Mouse (Mus musculus) embryonic facial prominence, embryonic 13.5 days (tissue): ENCODE results near the gene Sgcb. TPM values are rescaled to one million over a fixed set of nuclear protein-coding genes. Genes with fewer than 3 reads are reported as not detected.

Experiments
- ATAC-seq: fragments of 200-750 bp; cut with Nextera tagmentation; 2 replicates; pipeline ENCODE4 v1.8.0; 2017; ENCODE audit warnings: low read depth; ENCODE audit not compliant: insufficient number of reproducible peaks, insufficient read depth, low FRiP score, low TSS enrichment
- H3K27ac ChIP-seq: fragments of 300-500 bp; sonication (generic); 2 replicates; pipeline ENCODE4 v1.5.1; 2015; ENCODE audit warnings: moderate library complexity, mild to moderate bottlenecking, inconsistent platforms
- H3K27me3 ChIP-seq: fragments of 300-500 bp; sonication (generic); 2 replicates; pipeline ENCODE4 v1.6.1; 2015; ENCODE audit warnings: mild to moderate bottlenecking, inconsistent platforms
- H3K36me3 ChIP-seq: fragments of 300-500 bp; sonication (generic); 2 replicates; pipeline ENCODE4 v1.6.1; 2015; ENCODE audit warnings: mild to moderate bottlenecking, inconsistent platforms
- H3K4me1 ChIP-seq: fragments of 300-500 bp; sonication (generic); 2 replicates; pipeline ENCODE4 v1.6.1; 2015; ENCODE audit warnings: inconsistent platforms
- H3K4me2 ChIP-seq: fragments of 300-500 bp; sonication (generic); 2 replicates; pipeline ENCODE4 v1.6.1; 2015; ENCODE audit warnings: moderate library complexity, mild to moderate bottlenecking, inconsistent platforms
- H3K4me3 ChIP-seq: fragments of 300-500 bp; sonication (generic); 2 replicates; pipeline ENCODE4 v1.5.1; 2015; ENCODE audit warnings: mild to moderate bottlenecking, inconsistent platforms
- H3K9ac ChIP-seq: fragments of 300-500 bp; sonication (generic); 2 replicates; pipeline ENCODE4 v1.6.1; 2015; ENCODE audit warnings: mild to moderate bottlenecking, inconsistent platforms
- H3K9me3 ChIP-seq: fragments of 300-500 bp; sonication (generic); 2 replicates; pipeline ENCODE4 v1.6.1; 2016; ENCODE audit warnings: inconsistent platforms
- WGBS: fragments of 180-500 bp; shearing (Covaris S2); methylation state at CpG from one replicate; pipeline ENCODE4 v1.1.7; 2015; ENCODE audit warnings: mixed read lengths; 5-methylcytosine and 5-hydroxymethylcytosine counted together
- polyA plus RNA-seq: library from polyadenylated mRNA; unstranded; fragments of >200 nt; fragmentation: Nextera tagmentation; extraction: Ambion mirVana; gene quantifications from 2 replicates; pipeline ENCODE4 v1.2.1, GENCODE M21; 2015

The Sgcb gene
- polyA plus RNA-seq, 1 experiment from 2014 or later = 32.7 TPM

DNA sequence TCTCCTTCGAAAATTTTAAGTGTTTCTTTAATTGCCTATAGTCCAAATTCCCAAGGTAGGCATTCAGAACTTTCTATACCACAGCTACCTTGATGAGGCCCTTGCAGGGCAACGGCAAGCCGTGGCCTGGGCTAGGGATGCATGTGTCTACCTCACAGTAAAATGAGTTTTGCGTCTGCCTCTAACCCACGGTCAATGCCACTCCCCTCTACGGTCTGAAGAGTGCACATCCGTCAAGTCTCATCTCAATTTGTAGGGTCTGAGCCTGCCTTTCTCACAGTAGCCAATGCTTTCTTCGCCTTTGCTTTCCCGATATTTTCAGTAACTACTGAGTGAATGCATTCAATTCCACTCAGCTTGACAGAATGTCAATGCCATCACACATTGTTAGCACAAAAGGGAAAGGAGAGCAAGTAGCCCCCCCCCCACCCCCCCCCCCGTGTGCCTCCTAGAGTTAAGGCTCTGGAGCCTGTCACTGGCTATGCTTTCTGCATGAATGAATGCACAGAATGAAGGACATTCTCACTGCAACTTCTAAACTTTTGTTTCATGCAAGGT is 16.5 kb downstream of the Sgcb start:
- WGBS = 78% methylated on average over 10 of the region's 10 CpGs
- Histone ChIP-seq H3K27me3 (no peaks in the 10 kb centered on the region), H3K9ac (no peak overlapping the region)

DNA sequence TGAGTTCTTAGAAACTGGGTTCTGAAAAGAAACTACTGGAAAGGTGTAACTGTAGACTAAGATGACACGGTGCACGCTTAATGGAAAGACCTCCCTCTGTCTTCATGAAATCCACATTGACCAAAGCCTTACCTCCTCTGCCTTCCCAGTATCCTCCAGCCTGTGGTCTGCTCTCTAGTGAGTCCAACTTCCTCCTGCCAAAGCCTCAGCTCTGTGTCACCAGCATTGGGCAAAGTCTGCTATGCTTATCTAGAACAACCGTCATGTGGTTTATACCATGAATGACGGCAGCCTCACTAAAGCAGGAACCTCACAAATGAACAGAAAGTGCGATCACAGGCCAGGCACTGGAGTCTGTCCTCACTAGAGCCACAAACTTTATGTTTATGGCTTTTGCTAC is 17.4 kb downstream of the Sgcb start:
- H3K4me3 ChIP-seq = no peak overlapping the region
- peaks cover 20% of the 10 kb centered on the region for H3K36me3 ChIP-seq
- H3K9me3 ChIP-seq = peaks cover 9% of the 10 kb centered on the region
- no peaks in the 10 kb centered on the region for H3K27me3 ChIP-seq
- 87% methylated on average over 5 of the region's 5 CpGs for WGBS
- no peaks in the 10 kb centered on the region for H3K4me1 ChIP-seq
- no peak for ATAC-seq
- H3K27ac ChIP-seq = no peak overlapping the region
- no peak overlapping the region for H3K4me2 ChIP-seq
- no peak overlapping the region for H3K9ac ChIP-seq

More for the DNA sequence above, 16.5 kb downstream of the Sgcb start:
- H3K9me3 ChIP-seq = peaks cover 9% of the 10 kb centered on the region
- H3K4me2 ChIP-seq = no peak overlapping the region
- no peak for ATAC-seq
- H3K4me3 ChIP-seq = no peak overlapping the region
- H3K36me3 ChIP-seq = peaks cover 26% of the 10 kb centered on the region
- no peak overlapping the region for H3K27ac ChIP-seq
- no peaks in the 10 kb centered on the region for H3K4me1 ChIP-seq

DNA sequence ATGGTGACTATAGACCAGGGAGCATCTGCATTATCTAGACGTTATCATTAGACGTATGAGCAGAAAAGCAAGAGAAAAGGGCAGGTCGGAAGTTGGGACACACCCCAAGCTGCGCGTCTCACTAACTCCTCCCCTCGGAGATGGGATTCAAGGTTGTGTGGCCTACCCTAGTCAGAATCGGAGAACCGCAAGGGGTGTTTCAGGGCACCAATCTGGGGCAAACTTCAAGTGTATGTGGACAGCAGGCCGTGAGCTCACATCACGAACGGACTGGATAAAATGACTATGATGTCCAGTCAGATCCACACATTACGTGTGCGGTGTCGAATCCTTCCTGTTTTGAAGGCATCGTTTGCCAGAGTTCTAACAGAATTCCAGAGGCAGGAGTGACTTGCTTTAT is 19.6 kb downstream of the Sgcb start:
- Histone ChIP-seq H3K36me3 (0 out of 2 replicates have a peak, but pooled peaks cover 1% of the 10 kb centered on the region), H3K9ac (no peak overlapping the region), H3K4me1 (no peaks in the 10 kb centered on the region), H3K4me2 (no peak overlapping the region), H3K4me3 (no peak overlapping the region), H3K9me3 (no peaks in the 10 kb centered on the region), H3K27ac (no peak overlapping the region), H3K27me3 (no peaks in the 10 kb centered on the region)
- no peak for ATAC-seq
- WGBS = 77% methylated on average over 15 of the region's 15 CpGs

DNA sequence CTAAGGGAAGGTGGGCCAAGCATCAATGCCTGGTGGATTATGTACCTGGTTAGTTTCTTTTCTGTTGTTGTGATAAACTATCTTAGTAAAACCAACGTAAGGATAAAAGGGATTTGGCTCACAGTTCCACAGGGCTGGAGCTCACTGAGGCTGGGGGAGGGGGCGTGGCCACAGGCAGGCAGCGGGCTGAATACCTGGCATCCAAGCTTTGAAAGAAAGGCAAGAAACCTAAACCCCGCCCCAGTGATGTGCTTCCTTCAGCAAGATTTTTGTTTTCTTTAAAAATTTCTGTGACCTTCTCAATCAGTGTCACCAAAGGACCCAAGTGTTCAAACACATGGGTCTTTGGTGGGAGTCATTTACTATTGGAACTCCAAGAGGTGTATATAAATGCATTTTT is 20.0 kb downstream of the Sgcb start:
- no peaks in the 10 kb centered on the region for H3K9me3 ChIP-seq
- H3K27ac ChIP-seq = no peak overlapping the region
- ATAC-seq = no peak
- 55% methylated on average over 4 of the region's 4 CpGs for WGBS
- H3K4me1 ChIP-seq = no peaks in the 10 kb centered on the region
- no peaks in the 10 kb centered on the region for H3K36me3 ChIP-seq
- no peak overlapping the region for H3K4me3 ChIP-seq
- no peaks in the 10 kb centered on the region for H3K27me3 ChIP-seq
- H3K4me2 ChIP-seq = no peak overlapping the region
- no peak overlapping the region for H3K9ac ChIP-seq

DNA sequence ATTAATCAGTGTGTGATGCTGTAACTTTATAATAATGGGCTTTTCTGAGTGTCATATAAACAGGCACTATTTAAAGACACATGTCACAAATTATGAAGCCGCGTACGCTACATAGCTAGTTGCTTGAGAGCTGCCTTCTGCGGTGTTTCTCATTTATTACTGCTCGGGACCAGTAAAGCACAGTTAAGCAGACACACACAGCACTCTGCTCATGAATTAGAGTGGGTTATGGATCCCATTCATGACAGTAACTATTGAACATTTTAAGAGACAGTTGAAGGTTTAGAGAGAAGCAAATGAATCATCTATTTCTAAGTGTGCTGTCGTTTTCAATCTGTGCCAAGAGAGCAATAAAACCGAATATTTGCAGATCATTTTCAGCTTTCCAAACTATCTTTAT is 20.7 kb downstream of the Sgcb start:
- H3K9ac ChIP-seq = no peak overlapping the region
- ATAC-seq = no peak
- no peaks in the 10 kb centered on the region for H3K9me3 ChIP-seq
- WGBS = 75% methylated on average over 7 of the region's 7 CpGs
- no peak overlapping the region for H3K4me2 ChIP-seq
- H3K27ac ChIP-seq = no peak overlapping the region
- H3K4me3 ChIP-seq = no peak overlapping the region
- H3K4me1 ChIP-seq = no peaks in the 10 kb centered on the region
- H3K36me3 ChIP-seq = no peaks in the 10 kb centered on the region
- no peaks in the 10 kb centered on the region for H3K27me3 ChIP-seq

DNA sequence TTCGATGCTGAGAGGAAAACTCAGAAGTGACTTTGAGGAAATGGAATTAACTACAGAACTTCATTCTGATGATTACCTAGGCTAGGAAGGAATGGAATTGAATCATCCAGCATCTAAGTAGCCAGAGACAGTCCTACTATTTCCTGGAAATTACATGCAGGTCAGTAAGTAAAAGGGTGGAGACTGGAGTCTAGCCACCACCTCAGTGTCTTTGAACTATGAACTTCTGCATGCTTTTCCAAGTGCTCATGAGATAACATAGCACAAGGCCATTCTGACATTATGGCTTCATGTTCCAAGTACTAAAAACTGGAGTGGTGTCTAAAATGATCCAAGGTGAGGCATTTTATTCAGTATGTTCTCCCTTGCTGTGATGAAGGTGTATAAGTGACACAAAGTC is 22.1 kb downstream of the Sgcb start:
- H3K27me3 ChIP-seq = no peaks in the 10 kb centered on the region
- no peak for ATAC-seq
- H3K4me1 ChIP-seq = no peaks in the 10 kb centered on the region
- no peaks in the 10 kb centered on the region for H3K36me3 ChIP-seq
- H3K4me3 ChIP-seq = no peak overlapping the region
- H3K4me2 ChIP-seq = no peak overlapping the region
- 33% methylated on average over 1 of the region's 1 CpGs for WGBS
- no peak overlapping the region for H3K27ac ChIP-seq
- no peaks in the 10 kb centered on the region for H3K9me3 ChIP-seq
- no peak overlapping the region for H3K9ac ChIP-seq

DNA sequence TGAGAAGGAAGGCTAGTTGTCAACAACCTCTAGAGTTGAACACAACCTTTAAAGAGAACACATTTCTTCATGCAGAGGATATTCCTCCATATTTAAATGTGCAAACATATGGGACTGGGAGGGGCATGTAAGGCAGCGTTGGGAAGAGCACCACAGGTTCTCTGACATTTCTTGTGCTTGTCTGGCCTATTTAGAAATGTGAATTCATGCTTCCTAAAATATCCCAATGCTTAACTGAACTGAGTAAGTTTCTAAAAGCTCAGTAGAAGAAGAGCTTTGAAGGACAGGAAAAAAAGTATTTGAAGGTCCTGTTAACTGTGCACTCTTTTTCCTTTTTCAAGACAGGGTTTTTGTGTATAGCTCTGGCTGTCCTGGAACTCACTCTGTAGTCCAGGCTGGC is 28.6 kb downstream of the Sgcb start:
- H3K9ac ChIP-seq = no peak overlapping the region
- no peak overlapping the region for H3K4me3 ChIP-seq
- H3K27me3 ChIP-seq = no peaks in the 10 kb centered on the region
- no peak overlapping the region for H3K27ac ChIP-seq
- H3K4me2 ChIP-seq = no peak overlapping the region
- ATAC-seq = no peak
- H3K36me3 ChIP-seq = no peaks in the 10 kb centered on the region
- WGBS = 80% methylated on average over 1 of the region's 1 CpGs
- no peaks in the 10 kb centered on the region for H3K9me3 ChIP-seq
- no peaks in the 10 kb centered on the region for H3K4me1 ChIP-seq

DNA sequence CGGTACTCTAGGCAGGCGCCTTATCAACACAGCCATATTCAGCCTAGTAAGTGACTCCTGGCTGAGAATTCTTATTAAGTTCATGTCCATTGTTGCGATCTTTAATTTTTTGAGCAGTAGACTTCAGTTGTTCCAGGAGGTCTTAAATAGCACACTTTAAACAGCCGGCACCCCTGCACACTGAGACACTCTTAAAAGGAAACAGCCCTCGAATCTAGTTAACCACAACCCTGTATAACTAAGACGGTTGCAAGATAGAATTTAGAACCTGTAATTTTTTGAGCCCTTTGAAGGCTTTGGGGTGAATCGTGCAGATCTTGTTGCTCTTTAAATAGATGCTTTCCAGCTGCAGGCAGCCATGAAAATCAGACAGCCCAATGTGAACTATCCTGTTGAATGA is 32.4 kb downstream of the Sgcb start:
- ATAC-seq = no peak
- Histone ChIP-seq H3K9ac (no peak overlapping the region), H3K9me3 (no peaks in the 10 kb centered on the region), H3K27me3 (no peaks in the 10 kb centered on the region), H3K36me3 (no peaks in the 10 kb centered on the region), H3K27ac (no peak overlapping the region), H3K4me2 (no peak overlapping the region), H3K4me3 (no peak overlapping the region), H3K4me1 (no peaks in the 10 kb centered on the region)
- 48% methylated on average over 7 of the region's 7 CpGs for WGBS

DNA sequence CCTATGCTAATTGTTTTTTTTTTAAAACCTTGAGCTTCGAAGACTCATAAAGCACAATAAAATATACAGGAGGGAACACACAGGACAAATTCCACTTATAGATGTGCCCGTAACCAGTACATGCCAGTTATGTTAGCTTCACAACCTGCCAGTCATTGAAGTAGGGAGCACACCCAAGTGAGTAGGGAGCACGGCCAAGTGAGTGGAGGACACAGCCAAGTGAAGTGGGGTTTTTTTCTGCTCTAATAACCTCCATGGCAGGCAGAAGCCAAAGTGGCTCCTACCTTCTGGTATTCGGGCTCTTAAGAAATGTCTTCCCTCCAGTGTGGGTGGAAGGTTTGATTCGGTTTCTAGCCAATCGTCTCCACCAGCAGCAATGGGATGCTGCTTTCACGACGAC is 34.3 kb downstream of the Sgcb start:
- WGBS = 91% methylated on average over 8 of the region's 8 CpGs

DNA sequence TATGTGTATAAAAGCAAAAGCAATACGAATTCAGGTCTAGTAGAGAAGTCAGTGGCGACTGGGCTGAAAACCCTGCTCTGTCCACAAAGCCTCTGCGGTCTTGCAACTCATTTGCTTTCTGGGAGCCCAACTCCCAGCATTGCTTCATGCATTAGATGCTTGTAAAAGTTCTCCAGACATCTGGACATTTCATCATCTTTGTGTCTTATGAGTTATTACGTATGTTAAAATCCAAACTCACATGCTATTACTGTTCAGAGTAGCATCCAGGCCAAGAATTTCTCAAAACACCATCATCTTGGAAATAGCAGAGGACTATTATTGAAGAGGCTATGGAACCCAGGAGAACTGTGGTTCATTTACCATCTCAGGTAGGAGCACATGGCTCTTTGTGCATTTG is 36.5 kb downstream of the Sgcb start:
- WGBS = 95% methylated on average over 4 of the region's 4 CpGs
- Histone ChIP-seq H3K4me3 (no peak overlapping the region), H3K4me2 (no peak overlapping the region), H3K27ac (no peak overlapping the region), H3K27me3 (no peaks in the 10 kb centered on the region), H3K9me3 (0 out of 2 replicates have a peak, but pooled peaks cover 3% of the 10 kb centered on the region), H3K4me1 (no peaks in the 10 kb centered on the region), H3K9ac (no peak overlapping the region), H3K36me3 (no peaks in the 10 kb centered on the region)
- no peak for ATAC-seq

More for the DNA sequence above, 34.3 kb downstream of the Sgcb start:
- H3K4me3 ChIP-seq = no peak overlapping the region
- no peak overlapping the region for H3K27ac ChIP-seq
- ATAC-seq = no peak
- H3K4me2 ChIP-seq = no peak overlapping the region
- no peaks in the 10 kb centered on the region for H3K27me3 ChIP-seq
- no peaks in the 10 kb centered on the region for H3K4me1 ChIP-seq
- H3K9me3 ChIP-seq = 0 out of 2 replicates have a peak, but pooled peaks cover 3% of the 10 kb centered on the region
- H3K36me3 ChIP-seq = no peaks in the 10 kb centered on the region
- H3K9ac ChIP-seq = no peak overlapping the region

DNA sequence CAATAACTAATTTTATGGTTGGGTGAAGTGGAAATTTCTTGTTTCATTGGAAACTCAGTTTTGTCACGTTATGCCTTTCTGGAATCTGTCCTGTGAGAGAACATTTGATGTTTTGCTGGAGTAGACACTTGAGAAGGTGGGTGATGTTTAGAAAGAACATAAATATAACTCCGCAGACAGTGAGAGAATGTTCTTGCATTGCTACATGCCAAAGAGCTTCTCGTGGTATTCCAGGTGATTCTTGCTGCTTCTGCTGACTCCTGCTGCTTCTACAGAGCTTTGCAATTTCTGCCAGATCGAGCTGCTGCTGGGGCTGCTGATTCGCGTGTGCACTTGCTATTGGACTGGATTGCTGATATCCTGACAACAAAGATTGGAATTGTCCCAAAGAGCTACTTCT is 42.6 kb downstream of the Sgcb start:
- H3K4me1 ChIP-seq = no peaks in the 10 kb centered on the region
- H3K36me3 ChIP-seq = no peaks in the 10 kb centered on the region
- ATAC-seq = no peak
- no peak overlapping the region for H3K4me2 ChIP-seq
- H3K4me3 ChIP-seq = no peak overlapping the region
- H3K27ac ChIP-seq = no peak overlapping the region
- no peak overlapping the region for H3K9ac ChIP-seq
- H3K27me3 ChIP-seq = no peaks in the 10 kb centered on the region
- 88% methylated on average over 6 of the region's 6 CpGs for WGBS
- 0 out of 2 replicates have a peak, but pooled peaks cover 2% of the 10 kb centered on the region for H3K9me3 ChIP-seq

DNA sequence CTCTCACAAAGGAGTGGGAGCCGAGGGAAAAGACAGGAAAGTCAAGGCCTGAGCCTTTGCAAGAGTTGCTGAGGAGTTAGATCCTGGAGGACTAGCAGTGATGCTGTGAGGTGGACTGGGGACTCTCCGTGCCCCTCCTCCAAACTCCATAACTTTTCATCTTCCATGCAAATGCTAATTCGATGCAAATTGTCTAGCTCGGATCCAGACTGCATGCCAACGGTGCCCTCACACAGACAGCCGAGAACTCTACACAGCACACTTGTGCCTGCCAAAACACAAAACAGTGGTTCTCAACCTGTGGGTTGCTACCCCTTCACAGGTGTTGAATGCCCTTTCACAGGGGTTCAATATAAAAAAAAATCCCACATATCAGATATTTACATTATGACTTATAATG is 43.0 kb downstream of the Sgcb start:
- Histone ChIP-seq H3K9me3 (no peaks in the 10 kb centered on the region), H3K36me3 (no peaks in the 10 kb centered on the region)

More for the DNA sequence above, 43.0 kb downstream of the Sgcb start:
- Histone ChIP-seq H3K4me3 (no peak overlapping the region), H3K9ac (no peak overlapping the region), H3K4me2 (no peak overlapping the region), H3K27me3 (no peaks in the 10 kb centered on the region), H3K4me1 (no peaks in the 10 kb centered on the region), H3K27ac (no peak overlapping the region)
- WGBS = 82% methylated on average over 6 of the region's 6 CpGs
- no peak for ATAC-seq
